Mouse (Mus musculus) liver, postnatal 0 days (tissue): ENCODE measurements around the gene Gnptab.

Experiments
- CTCF ChIP-seq: sonication (generic); IDR thresholded peaks from 2 replicates; pipeline ENCODE4 v1.5.1; 2016; ENCODE audit warnings: antibody characterized with exemption, low read depth
- EP300 ChIP-seq: IDR thresholded peaks from 2 replicates; pipeline ENCODE4 v1.6.1; 2016; ENCODE audit warnings: antibody characterized with exemption, low read depth, mild to moderate bottlenecking

DNA sequence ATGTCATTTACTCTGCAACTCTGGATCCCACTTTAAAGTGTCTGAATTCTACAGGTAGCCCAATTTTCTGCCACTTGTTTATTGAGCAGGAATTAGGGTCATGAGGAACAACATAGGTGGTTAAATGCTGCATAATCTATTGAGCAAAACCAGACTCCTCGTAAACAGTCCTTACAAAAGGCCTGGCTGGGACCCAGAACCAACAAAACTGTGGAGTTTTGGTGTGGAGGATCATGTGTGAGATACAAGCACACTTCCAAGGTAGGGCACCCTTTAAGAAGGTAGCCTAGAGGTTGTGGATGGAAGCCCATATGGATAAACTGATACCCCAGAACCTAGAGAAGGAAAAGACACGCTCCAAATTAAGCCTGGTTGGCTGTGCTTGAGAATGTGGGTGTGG lies 28.2 kb upstream of the Gnptab start:
- TF ChIP-seq EP300, result no peak
- TF ChIP-seq CTCF, result no peak
